Mouse (Mus musculus) stomach, embryonic 16.5 days (tissue): ENCODE results near the gene Plxna1. TPM values are rescaled to one million over a fixed set of nuclear protein-coding genes. Genes with fewer than 3 reads are reported as not detected.

Source experiments
- ATAC-seq: fragments of 200-750 bp; cut with Nextera tagmentation; 2 replicates; pipeline ENCODE4 v1.8.0; 2017; ENCODE audit warnings: moderate number of reproducible peaks, moderate TSS enrichment; ENCODE audit not compliant: insufficient read depth, low FRiP score
- H3K27ac ChIP-seq: fragments of 300-500 bp; sonication (generic); 2 replicates; pipeline ENCODE4 v1.5.1; 2014; ENCODE audit warnings: low read length
- H3K27me3 ChIP-seq: fragments of 300-500 bp; sonication (generic); 2 replicates; pipeline ENCODE4 v1.6.1; 2014; ENCODE audit warnings: low read length, control low read depth, mixed read lengths; ENCODE audit not compliant: control insufficient read depth, insufficient read depth
- H3K36me3 ChIP-seq: fragments of 300-500 bp; sonication (generic); 2 replicates; pipeline ENCODE4 v1.6.1; 2014; ENCODE audit warnings: low read length; ENCODE audit not compliant: control insufficient read depth, insufficient read depth
- H3K4me1 ChIP-seq: fragments of 300-500 bp; sonication (generic); 2 replicates; pipeline ENCODE4 v1.6.1; 2014; ENCODE audit warnings: low read length, control low read depth, mixed read lengths; ENCODE audit not compliant: control insufficient read depth, insufficient read depth
- H3K4me2 ChIP-seq: fragments of 300-500 bp; sonication (generic); 2 replicates; pipeline ENCODE4 v1.6.1; 2014; ENCODE audit warnings: low read depth, low read length, mixed read lengths
- H3K4me3 ChIP-seq: fragments of 300-500 bp; sonication (generic); replicated peaks from 2 replicates; pipeline ENCODE4 v1.5.1; 2014; ENCODE audit warnings: mild to moderate bottlenecking, low read length
- H3K9ac ChIP-seq: fragments of 300-500 bp; sonication (generic); 2 replicates; pipeline ENCODE4 v1.6.1; 2014; ENCODE audit warnings: low read length
- H3K9me3 ChIP-seq: fragments of 300-500 bp; sonication (generic); replicated peaks from 2 replicates; pipeline ENCODE4 v1.6.1; 2016; ENCODE audit warnings: low read length, control low read depth; ENCODE audit not compliant: control insufficient read depth
- WGBS: fragments of 180-500 bp; shearing (Covaris S2); extraction: QIAGEN DNeasy Blood & Tissue Kit; methylation state at CpG from one replicate; pipeline ENCODE4 v1.1.7; 2014; 5-methylcytosine and 5-hydroxymethylcytosine counted together
- polyA plus RNA-seq: library from polyadenylated mRNA; unstranded; fragments of >200 nt; fragmentation: Nextera tagmentation; extraction: Ambion mirVana; gene quantifications from 2 replicates; pipeline ENCODE4 v1.2.1, GENCODE M21; 2015

The Plxna1 gene
- polyA plus RNA-seq, 1 experiment from 2014 or later = 9.3 TPM

- Histone ChIP-seq H3K27me3 (no peaks in the 10 kb centered on the region), H3K9ac (peak overlapping the region; percentile 62), H3K36me3 (peaks cover 14% of the 10 kb centered on the region), H3K4me1 (peaks cover 22% of the 10 kb centered on the region), H3K4me2 (no peak overlapping the region; the same call in 1 of the 2 replicates), H3K9me3 (no peaks in the 10 kb centered on the region), H3K4me3 (no peak overlapping the region), H3K27ac (peak overlapping the region; percentile 88)
- WGBS = 53% methylated on average over 3 of the region's 3 CpGs
- ATAC-seq = no peak
Measured at GRCm38 (mm10) chr6:89345486-89345785, 17.0 kb downstream of the Plxna1 start.

- peaks cover 19% of the 10 kb centered on the region; the same call in 1 of the 2 replicates for H3K36me3 ChIP-seq
- H3K4me2 ChIP-seq = no peak overlapping the region; the same call in 1 of the 2 replicates
- H3K9me3 ChIP-seq = no peaks in the 10 kb centered on the region
- no peaks in the 10 kb centered on the region for H3K27me3 ChIP-seq
- peak; percentile 88 for ATAC-seq
- WGBS = 25% methylated on average over 10 of the region's 10 CpGs
- H3K9ac ChIP-seq = peak overlapping the region; percentile 62
- peak overlapping the region; percentile 88 for H3K27ac ChIP-seq
- no peak overlapping the region for H3K4me3 ChIP-seq
- peaks cover 19% of the 10 kb centered on the region for H3K4me1 ChIP-seq
Measured at GRCm38 (mm10) chr6:89344613-89345485, 17.6 kb downstream of the Plxna1 start.

GRCm38 (mm10) chr6:89341981-89342380 lies 20.4 kb downstream of the Plxna1 start:
- 79% methylated on average over 4 of the region's 4 CpGs for WGBS
- Histone ChIP-seq H3K36me3 (peaks cover 17% of the 10 kb centered on the region; the same call in 1 of the 2 replicates), H3K4me3 (no peak overlapping the region), H3K4me1 (peaks cover 19% of the 10 kb centered on the region), H3K27ac (no peak overlapping the region), H3K9ac (no peak overlapping the region), H3K27me3 (no peaks in the 10 kb centered on the region), H3K4me2 (no peak overlapping the region), H3K9me3 (no peaks in the 10 kb centered on the region)
- ATAC-seq = no peak

- Histone ChIP-seq H3K4me2 (no peak overlapping the region), H3K27ac (no peak overlapping the region), H3K4me3 (no peak overlapping the region), H3K9ac (no peak overlapping the region), H3K9me3 (no peaks in the 10 kb centered on the region), H3K36me3 (peaks cover 17% of the 10 kb centered on the region; the same call in 1 of the 2 replicates), H3K4me1 (peaks cover 2% of the 10 kb centered on the region; the same call in 1 of the 2 replicates), H3K27me3 (no peaks in the 10 kb centered on the region)
- 85% methylated on average over 2 of the region's 2 CpGs for WGBS
- ATAC-seq = 0 out of 2 replicates have a peak, but pooled peaks have one; percentile 14
Measured at GRCm38 (mm10) chr6:89339447-89339846, 23.0 kb downstream of the Plxna1 start.

- no peak overlapping the region for H3K27ac ChIP-seq
- H3K4me2 ChIP-seq = no peak overlapping the region
- ATAC-seq = no peak
- H3K4me1 ChIP-seq = no peaks in the 10 kb centered on the region
- no peaks in the 10 kb centered on the region for H3K9me3 ChIP-seq
- peaks cover 17% of the 10 kb centered on the region; the same call in 1 of the 2 replicates for H3K36me3 ChIP-seq
- WGBS = 95% methylated on average over 8 of the region's 8 CpGs
- H3K4me3 ChIP-seq = no peak overlapping the region
- no peaks in the 10 kb centered on the region for H3K27me3 ChIP-seq
- H3K9ac ChIP-seq = no peak overlapping the region
Measured at GRCm38 (mm10) chr6:89338733-89339132, 23.7 kb downstream of the Plxna1 start.

GRCm38 (mm10) chr6:89337574-89337973 lies 24.8 kb downstream of the Plxna1 start:
- H3K4me1 ChIP-seq = no peaks in the 10 kb centered on the region
- H3K36me3 ChIP-seq = peaks cover 17% of the 10 kb centered on the region; the same call in 1 of the 2 replicates
- no peak for ATAC-seq
- no peaks in the 10 kb centered on the region for H3K9me3 ChIP-seq
- H3K27me3 ChIP-seq = no peaks in the 10 kb centered on the region
- WGBS = 88% methylated on average over 9 of the region's 9 CpGs
- no peak overlapping the region for H3K4me2 ChIP-seq
- no peak overlapping the region for H3K27ac ChIP-seq
- no peak overlapping the region for H3K9ac ChIP-seq
- no peak overlapping the region for H3K4me3 ChIP-seq

GRCm38 (mm10) chr6:89333964-89334702 lies 28.3 kb downstream of the Plxna1 start:
- Histone ChIP-seq H3K27me3 (no peaks in the 10 kb centered on the region), H3K36me3 (peaks cover 19% of the 10 kb centered on the region; the same call in 1 of the 2 replicates), H3K9me3 (no peaks in the 10 kb centered on the region), H3K4me3 (no peak overlapping the region), H3K9ac (no peak overlapping the region), H3K4me2 (no peak overlapping the region), H3K27ac (no peak overlapping the region), H3K4me1 (no peaks in the 10 kb centered on the region)
- 80% methylated on average over 12 of the region's 12 CpGs for WGBS
- ATAC-seq = no peak

- Histone ChIP-seq H3K4me3 (no peak overlapping the region), H3K9me3 (no peaks in the 10 kb centered on the region), H3K4me1 (peaks cover 2% of the 10 kb centered on the region; the same call in 1 of the 2 replicates), H3K27ac (no peak overlapping the region), H3K27me3 (no peaks in the 10 kb centered on the region), H3K4me2 (no peak overlapping the region), H3K9ac (no peak overlapping the region), H3K36me3 (peaks cover 21% of the 10 kb centered on the region)
- no peak for ATAC-seq
- WGBS = 91% methylated on average over 10 of the region's 10 CpGs
Measured at GRCm38 (mm10) chr6:89330957-89331356, 31.5 kb downstream of the Plxna1 start.

- Histone ChIP-seq H3K9ac (no peak overlapping the region), H3K4me2 (no peak overlapping the region), H3K4me3 (no peak overlapping the region), H3K27me3 (no peaks in the 10 kb centered on the region), H3K27ac (no peak overlapping the region), H3K9me3 (no peaks in the 10 kb centered on the region), H3K4me1 (peaks cover 2% of the 10 kb centered on the region; the same call in 1 of the 2 replicates), H3K36me3 (peaks cover 22% of the 10 kb centered on the region)
- no peak for ATAC-seq
- WGBS = 76% methylated on average over 4 of the region's 4 CpGs
Measured at GRCm38 (mm10) chr6:89328634-89329033, 33.8 kb downstream of the Plxna1 start.
